Mouse (Mus musculus) layer of hippocampus, adult 8-10 months (tissue): ENCODE measurements around the gene Alyref2. TPM values are rescaled to one million over a fixed set of nuclear protein-coding genes. Genes with fewer than 3 reads are reported as not detected.

ENCODE experiments used
- total RNA-seq, 4 experiments: library from RNA; stranded (reverse); gene quantifications; 2 replicates each; pipeline ENCODE4 v1.2.4; 2022

The Alyref2 gene
- total RNA-seq, 4 experiments from 2014 or later: 5.1 to 6.3 (median 5.6) TPM

Other genes with a start within 250 kb of the Alyref2 start
- gene B4galt3, start 233.2 kb upstream of the Alyref2 start, total RNA-seq: 10 to 100 TPM; 63.5 to 76.8 (median 70.2) TPM
- gene Ppox, start 222.3 kb upstream of the Alyref2 start, total RNA-seq: 10 to 100 TPM; 28.5 to 37.1 (median 33.3) TPM
- 10 to 100 TPM; 53.7 to 63.6 (median 58.8) TPM for gene Usp21, start 215.5 kb upstream of the Alyref2 start, total RNA-seq
- 100 to 1,000 TPM; 101 to 113 (median 108) TPM for gene Ufc1, start 208.5 kb upstream of the Alyref2 start, total RNA-seq
- gene Dedd, start 174.3 kb upstream of the Alyref2 start, total RNA-seq: 10 to 100 TPM; 35.7 to 41.2 (median 38.2) TPM
- gene Nit1, start 157.8 kb upstream of the Alyref2 start, total RNA-seq: 10 to 100 TPM; 40.1 to 54.1 (median 45.6) TPM
- gene Pfdn2, start 157.8 kb upstream of the Alyref2 start, total RNA-seq: 100 to 1,000 TPM in 3 of 4 experiments, 10 to 100 TPM in 1; 97.7 to 171 (median 130) TPM
- 10 to 100 TPM in 2 of 4 experiments, 1 to 10 TPM in 2; 5.1 to 11.7 (median 8.2) TPM for gene Klhdc9, start 142.7 kb upstream of the Alyref2 start, total RNA-seq
- 1 to 10 TPM; 5.6 to 7.6 (median 6.5) TPM for gene Nectin4, start 133.4 kb upstream of the Alyref2 start, total RNA-seq
- 1 to 10 TPM; 1.9 to 8.7 (median 4.9) TPM for gene Arhgap30, start 114.5 kb upstream of the Alyref2 start, total RNA-seq
- gene Usf1, start 92.2 kb upstream of the Alyref2 start, total RNA-seq: 100 to 1,000 TPM; 110 to 142 (median 124) TPM
- 10 to 100 TPM in 1 of 4 experiments, 1 to 10 TPM in 3; 3.0 to 10.0 (median 4.6) TPM for gene Tstd1, start 84.6 kb upstream of the Alyref2 start, total RNA-seq
- 10 to 100 TPM in 2 of 4 experiments, 1 to 10 TPM in 2; 4.8 to 18.6 (median 11.1) TPM for gene F11r, start 65.9 kb upstream of the Alyref2 start, total RNA-seq
- gene Itln1, start 31.8 kb downstream of the Alyref2 start, total RNA-seq: not detected
- gene Cd244a, start 55.7 kb downstream of the Alyref2 start, total RNA-seq: 1 to 10 TPM in 2 of 4 experiments, not detected in 2; 1.5 to 1.6 TPM
- 1 to 10 TPM in 2 of 4 experiments, under 1 TPM in 2; 0.25 to 6.0 (median 2.4) TPM for gene Ly9, start 103.9 kb downstream of the Alyref2 start, total RNA-seq
- gene Slamf7, start 149.6 kb downstream of the Alyref2 start, total RNA-seq: under 1 TPM in 1 of 4 experiments, not detected in 3; 0.13 TPM
- 1 to 10 TPM in 2 of 4 experiments, under 1 TPM in 1, not detected in 1; 0.72 to 8.2 (median 5.9) TPM for gene Cd48, start 178.5 kb downstream of the Alyref2 start, total RNA-seq